Comparison of ENCODE assay signal across 14 mouse cellular contexts in genomic region chr15:13276909-13277235, GRCm38 (mm10).
"Had no signal": no experiment of that assay in that cellular context is flagged by ENCODE, and none has a peak within 500 bp of the region (broad histone marks: within the 10 kb centered on the region; RNA-seq: fewer than 3 reads in every experiment).

No protein-coding gene starts in this region.

- H3K27me3 ChIP-seq: liver, embryonic 15.5 days had no signal

- H3K9me3 ChIP-seq: limb, embryonic 10.5 days; liver, embryonic 15.5 days had no signal

- ATAC-seq: intestine, postnatal 0 days; lung, postnatal 0 days had no signal

- H3K36me3 ChIP-seq: limb, embryonic 10.5 days; liver, embryonic 15.5 days had no signal

- H3K4me3 ChIP-seq: left cerebral cortex, adult 2 months; limb, embryonic 10.5 days; liver, embryonic 15.5 days had no signal

- H3K9ac ChIP-seq: liver, embryonic 15.5 days had no signal

- DNase-seq: kidney, postnatal 25 days; lung, adult 2 months; lung, postnatal 36 days; retina, postnatal 1 day; right cerebral cortex, postnatal 4 days; spleen, adult 18-20 months; thymus, adult 18-20 months; thymus, postnatal 14 days had no signal

- H3K4me2 ChIP-seq: liver, embryonic 11.5 days; liver, embryonic 15.5 days had no signal

- H3K27ac ChIP-seq: left cerebral cortex, adult 2 months; limb, embryonic 10.5 days; liver, embryonic 15.5 days had no signal

- H3K4me1 ChIP-seq: limb, embryonic 10.5 days; liver, embryonic 15.5 days had no signal
